In the genomic region with DNA sequence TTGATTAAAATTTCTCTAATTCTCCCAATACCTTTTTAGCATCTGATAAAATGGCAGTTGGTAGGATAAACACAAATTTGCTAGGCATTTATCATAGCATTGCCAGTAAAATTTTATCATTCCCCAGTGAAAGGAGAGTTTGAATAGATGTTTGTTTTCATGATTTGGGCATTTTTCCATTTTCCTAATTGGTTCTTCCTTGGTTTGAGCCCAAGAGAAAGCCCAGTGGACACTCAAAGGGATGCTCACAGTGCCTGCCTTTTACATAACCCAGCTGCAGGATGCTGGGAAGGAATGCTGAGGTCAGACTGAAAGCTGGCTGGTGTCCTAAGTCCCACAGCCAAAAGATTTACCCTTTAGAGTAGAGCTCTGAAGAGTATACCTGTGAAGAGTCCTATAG, we compare ENCODE assay signal across 27 mouse cellular contexts.
DNase-seq lines count a peak whose midpoint lies in the region; ATAC-seq and TF ChIP-seq lines count a peak whose summit lies in the region.
"Had no signal": no experiment of that assay in that cellular context is flagged by ENCODE, and none has a peak within 500 bp of the region (broad histone marks: within the 10 kb centered on the region; RNA-seq: fewer than 3 reads in every experiment).

No protein-coding gene starts in this region.

- no peak for ATAC-seq in embryonic facial prominence, embryonic 14.5 days (ENCODE audit: low read depth)
- ATAC-seq in hindbrain, postnatal 0 days = no peak
- ATAC-seq in hindbrain, embryonic 12.5 days (ENCODE audit: low FRiP score) = no peak
- ATAC-seq: forebrain, embryonic 13.5 days; forebrain, embryonic 16.5 days; hindbrain, embryonic 16.5 days; inflammation-experienced regulatory T-cells, adult 6 months; intestine, embryonic 16.5 days; Patski had no signal

- peak; percentile 11 for DNase-seq in embryonic facial prominence, embryonic 14.5 days (ENCODE audit: low spot score)
- no peak for DNase-seq in embryonic facial prominence, embryonic 10.5 days (ENCODE audit: low spot score)
- peak; percentile 10 for DNase-seq in hindbrain, postnatal 0 days (ENCODE audit: low spot score)
- peak; percentile 30 for DNase-seq in brain, embryonic 14.5 days (ENCODE audit: low read depth)
- no peak for DNase-seq in embryo, embryonic 10 days (ENCODE audit: low spot score)
- DNase-seq: adrenal gland, postnatal 10 days; adrenal gland, postnatal 36 days; cerebellum, adult 11-12 months; cerebellum, adult 8-10 months; cerebellum, postnatal 14 days; gastrocnemius, adult 2 months; gastrocnemius, postnatal 25 days; heart, adult 2 months; heart, postnatal 14 days; kidney, adult 18-20 months had no signal

- no peaks in the 10 kb centered on the region for H3K27me3 ChIP-seq in embryonic facial prominence, embryonic 14.5 days (replicated peaks; ENCODE audit: control insufficient read depth, insufficient read depth, low read length)
- H3K27me3 ChIP-seq in embryonic facial prominence, embryonic 10.5 days (replicated peaks; ENCODE audit: low read depth, poor library complexity, severe bottlenecking) = no peaks in the 10 kb centered on the region
- H3K27me3 ChIP-seq in hindbrain, postnatal 0 days (ENCODE audit: insufficient read depth, low read length) = no peaks in the 10 kb centered on the region
- no peaks in the 10 kb centered on the region for H3K27me3 ChIP-seq in hindbrain, embryonic 12.5 days
- H3K27me3 ChIP-seq: embryonic facial prominence, embryonic 13.5 days; forebrain, embryonic 13.5 days; heart, embryonic 13.5 days; hindbrain, embryonic 13.5 days had no signal

- TF ChIP-seq POLR2A in brain, embryonic 14.5 days (IDR thresholded peaks at IDR 0.05; ENCODE audit: borderline replicate concordance, extremely low read depth, insufficient read depth, insufficient read length, poor library complexity, severe bottlenecking) = no peak

- no peak overlapping the region for H3K27ac ChIP-seq in embryonic facial prominence, embryonic 14.5 days (replicated peaks; ENCODE audit: low read depth, low read length)
- no peak overlapping the region for H3K27ac ChIP-seq in embryonic facial prominence, embryonic 10.5 days (replicated peaks)
- H3K27ac ChIP-seq in hindbrain, postnatal 0 days = no peak overlapping the region
- no peak overlapping the region for H3K27ac ChIP-seq in hindbrain, embryonic 12.5 days
- H3K27ac ChIP-seq: embryonic facial prominence, embryonic 13.5 days; forebrain, embryonic 10.5 days; forebrain, embryonic 13.5 days; gastrocnemius, adult 2 months; heart, adult 2 months; heart, embryonic 10.5 days; heart, embryonic 13.5 days; hindbrain, embryonic 13.5 days had no signal

- no peak overlapping the region for H3K9ac ChIP-seq in embryonic facial prominence, embryonic 14.5 days (ENCODE audit: low read depth, low read length)
- no peak overlapping the region for H3K9ac ChIP-seq in hindbrain, postnatal 0 days (replicated peaks; ENCODE audit: low read length)
- no peak overlapping the region for H3K9ac ChIP-seq in hindbrain, embryonic 12.5 days
- H3K9ac ChIP-seq: embryonic facial prominence, embryonic 13.5 days; forebrain, embryonic 13.5 days; heart, embryonic 13.5 days; hindbrain, embryonic 13.5 days had no signal

- H3K4me3 ChIP-seq in embryonic facial prominence, embryonic 14.5 days (ENCODE audit: low read depth, low read length) = no peak overlapping the region
- H3K4me3 ChIP-seq in embryonic facial prominence, embryonic 10.5 days = no peak overlapping the region
- no peak overlapping the region for H3K4me3 ChIP-seq in hindbrain, postnatal 0 days (ENCODE audit: low read length)
- H3K4me3 ChIP-seq in hindbrain, embryonic 12.5 days = no peak overlapping the region
- H3K4me3 ChIP-seq: embryonic facial prominence, embryonic 13.5 days; forebrain, embryonic 10.5 days; forebrain, embryonic 13.5 days; gastrocnemius, adult 2 months; heart, adult 2 months; heart, embryonic 10.5 days; heart, embryonic 13.5 days; hindbrain, embryonic 13.5 days had no signal

- no peaks in the 10 kb centered on the region for H3K9me3 ChIP-seq in embryonic facial prominence, embryonic 14.5 days (ENCODE audit: control insufficient read depth, low read length)
- no peaks in the 10 kb centered on the region for H3K9me3 ChIP-seq in embryonic facial prominence, embryonic 10.5 days
- no peaks in the 10 kb centered on the region; the same call in 1 of the 2 replicates for H3K9me3 ChIP-seq in hindbrain, postnatal 0 days (ENCODE audit: low read length)
- no peaks in the 10 kb centered on the region for H3K9me3 ChIP-seq in hindbrain, embryonic 12.5 days (replicated peaks)
- H3K9me3 ChIP-seq: embryonic facial prominence, embryonic 13.5 days; forebrain, embryonic 10.5 days; forebrain, embryonic 13.5 days; heart, embryonic 13.5 days had no signal

- no peak overlapping the region for H3K4me2 ChIP-seq in embryonic facial prominence, embryonic 14.5 days (ENCODE audit: low read depth, low read length)
- H3K4me2 ChIP-seq in hindbrain, postnatal 0 days (ENCODE audit: low read depth, low read length) = no peak overlapping the region
- no peak overlapping the region for H3K4me2 ChIP-seq in hindbrain, embryonic 12.5 days (replicated peaks)
- H3K4me2 ChIP-seq: embryonic facial prominence, embryonic 13.5 days; forebrain, embryonic 13.5 days; heart, embryonic 13.5 days; hindbrain, embryonic 13.5 days had no signal

- H3K36me3 ChIP-seq in embryonic facial prominence, embryonic 14.5 days (ENCODE audit: control insufficient read depth, insufficient read depth, low read length) = no peaks in the 10 kb centered on the region
- H3K36me3 ChIP-seq in embryonic facial prominence, embryonic 10.5 days (replicated peaks) = no peaks in the 10 kb centered on the region
- no peaks in the 10 kb centered on the region for H3K36me3 ChIP-seq in hindbrain, postnatal 0 days (ENCODE audit: insufficient read depth, low read length)
- no peaks in the 10 kb centered on the region for H3K36me3 ChIP-seq in hindbrain, embryonic 12.5 days
- H3K36me3 ChIP-seq: embryonic facial prominence, embryonic 13.5 days; forebrain, embryonic 10.5 days; heart, embryonic 10.5 days; heart, embryonic 13.5 days; hindbrain, embryonic 13.5 days had no signal

- H3K4me1 ChIP-seq in embryonic facial prominence, embryonic 14.5 days (ENCODE audit: control insufficient read depth, insufficient read depth, low read length) = no peaks in the 10 kb centered on the region
- H3K4me1 ChIP-seq in embryonic facial prominence, embryonic 10.5 days = no peaks in the 10 kb centered on the region
- H3K4me1 ChIP-seq in hindbrain, postnatal 0 days (ENCODE audit: insufficient read depth, low read length) = no peaks in the 10 kb centered on the region
- peaks cover 3% of the 10 kb centered on the region; the same call in 1 of the 2 replicates for H3K4me1 ChIP-seq in hindbrain, embryonic 12.5 days
- H3K4me1 ChIP-seq: embryonic facial prominence, embryonic 13.5 days; heart, embryonic 10.5 days; heart, embryonic 13.5 days had no signal

- no peak for TF ChIP-seq CTCF in hindbrain, postnatal 0 days (IDR thresholded peaks at IDR 0.05; ENCODE audit: low read depth)
- TF ChIP-seq CTCF in brain, embryonic 14.5 days (IDR thresholded peaks at IDR 0.05; ENCODE audit: borderline replicate concordance, extremely low read depth, insufficient read depth, insufficient read length) = no peak

Comparison
In these comparisons a context has a peak if more than half of its experiments do, and no peak if none do; other contexts are left out.
1. DNase-seq: peak in embryonic facial prominence, embryonic 14.5 days (single experiment), hindbrain, postnatal 0 days (single experiment) and brain, embryonic 14.5 days (single experiment); none in embryonic facial prominence, embryonic 10.5 days (single experiment) and embryo, embryonic 10 days (single experiment).